Mouse (Mus musculus): Measurements from ENCODE around the gene Aox2.

- TF ChIP-seq POLR2A (IDR thresholded peaks at IDR 0.05; ENCODE audit: control insufficient read depth, extremely low read depth, insufficient read depth, low read length, poor library complexity) (no peak), CTCF (IDR thresholded peaks at IDR 0.05; ENCODE audit: borderline replicate concordance, control insufficient read depth, extremely low read depth, insufficient read depth, low read length, poor library complexity) (no peak)
Observed at GRCm38 (mm10) chr1:58358958-58359901, 81.1 kb downstream of the Aox2 start.

Measured in thymus, adult 2 months (tissue).